ENCODE assay signal across 10 mouse cellular contexts in genomic region chr11:83065441-83066344, GRCm38 (mm10). TPM values are rescaled to one million over a fixed set of nuclear protein-coding genes. Genes with fewer than 3 reads are reported as not detected.
DNase-seq lines count a peak whose midpoint lies in the region; ATAC-seq and TF ChIP-seq lines count a peak whose summit lies in the region.
"Had no signal": no experiment of that assay in that cellular context is flagged by ENCODE, and none has a peak within 500 bp of the region (broad histone marks: within the 10 kb centered on the region; RNA-seq: fewer than 3 reads in every experiment).

No protein-coding gene starts in this region.

- no peaks in the 10 kb centered on the region for H3K27me3 ChIP-seq in forebrain, embryonic 10.5 days (ENCODE audit: poor library complexity, severe bottlenecking)
- no peaks in the 10 kb centered on the region for H3K27me3 ChIP-seq in forebrain, embryonic 13.5 days
- H3K27me3 ChIP-seq in lung, embryonic 16.5 days (ENCODE audit: control insufficient read depth, insufficient read depth, low read depth, low read length) = no peaks in the 10 kb centered on the region
- no peaks in the 10 kb centered on the region for H3K27me3 ChIP-seq in thymus, adult 2 months (ENCODE audit: control insufficient read depth, insufficient read depth, low read length)
- H3K27me3 ChIP-seq in hindbrain, embryonic 11.5 days (ENCODE audit: control insufficient read depth, insufficient read depth, low read length) = no peaks in the 10 kb centered on the region
- H3K27me3 ChIP-seq: midbrain, embryonic 12.5 days had no signal

- intact Hi-C loops in left cerebral cortex, postnatal 14 days (cut with DNase I) = no loop called here

- DNase-seq in forebrain, embryonic 10.5 days (ENCODE audit: extremely low spot score, low spot score) = no peak
- DNase-seq in lung, postnatal 10 days = no peak
- peak; percentile 53 for DNase-seq in thymus, adult 2 months
- DNase-seq in hindbrain, embryonic 11.5 days (ENCODE audit: low spot score) = no peak
- DNase-seq in left cerebral cortex, postnatal 14 days (ENCODE audit: low spot score in 2 of 2) = no peak
- DNase-seq: cerebellum, adult 8-10 months had no signal

- TF ChIP-seq POLR2A in thymus, adult 2 months (IDR thresholded peaks at IDR 0.05; ENCODE audit: control insufficient read depth, extremely low read depth, insufficient read depth, low read length, poor library complexity) = no peak

- no peak overlapping the region for H3K4me3 ChIP-seq in forebrain, embryonic 10.5 days
- H3K4me3 ChIP-seq in forebrain, embryonic 13.5 days = no peak overlapping the region
- peak overlapping the region; percentile 6 for H3K4me3 ChIP-seq in lung, embryonic 16.5 days (ENCODE audit: low read length)
- H3K4me3 ChIP-seq in thymus, adult 2 months (ENCODE audit: control insufficient read depth, insufficient read depth, low read length) = peak overlapping the region; percentile 57
- H3K4me3 ChIP-seq in hindbrain, embryonic 11.5 days (ENCODE audit: low read depth, low read length) = no peak overlapping the region
- H3K4me3 ChIP-seq: midbrain, embryonic 12.5 days had no signal

- H3K4me2 ChIP-seq in forebrain, embryonic 13.5 days = no peak overlapping the region
- no peak overlapping the region for H3K4me2 ChIP-seq in lung, embryonic 16.5 days (ENCODE audit: low read depth, low read length)
- no peak overlapping the region for H3K4me2 ChIP-seq in hindbrain, embryonic 11.5 days (replicated peaks; ENCODE audit: low read depth, low read length)
- H3K4me2 ChIP-seq: midbrain, embryonic 12.5 days had no signal

- no peak overlapping the region for H3K9ac ChIP-seq in forebrain, embryonic 13.5 days
- no peak overlapping the region for H3K9ac ChIP-seq in lung, embryonic 16.5 days (ENCODE audit: low read length)
- no peak overlapping the region for H3K9ac ChIP-seq in hindbrain, embryonic 11.5 days (ENCODE audit: low read depth, low read length)
- H3K9ac ChIP-seq: midbrain, embryonic 12.5 days had no signal

- no peaks in the 10 kb centered on the region for H3K9me3 ChIP-seq in forebrain, embryonic 10.5 days
- no peaks in the 10 kb centered on the region for H3K9me3 ChIP-seq in forebrain, embryonic 13.5 days (replicated peaks)
- H3K9me3 ChIP-seq in lung, embryonic 16.5 days (ENCODE audit: control insufficient read depth, low read length) = no peaks in the 10 kb centered on the region
- no peaks in the 10 kb centered on the region for H3K9me3 ChIP-seq in hindbrain, embryonic 11.5 days (ENCODE audit: control insufficient read depth, low read length)
- H3K9me3 ChIP-seq: midbrain, embryonic 12.5 days had no signal

- no peak for ATAC-seq in forebrain, embryonic 13.5 days
- ATAC-seq in lung, embryonic 16.5 days (ENCODE audit: low read depth) = no peak
- peak; percentile 10 for ATAC-seq in inflammation-experienced regulatory T-cells, adult 6 months
- no peak for ATAC-seq in hindbrain, embryonic 11.5 days (ENCODE audit: low FRiP score)

- H3K27ac ChIP-seq in forebrain, embryonic 10.5 days = 0 out of 2 replicates have a peak overlapping the region, but pooled peaks have one; percentile 40
- H3K27ac ChIP-seq in forebrain, embryonic 13.5 days = no peak overlapping the region
- H3K27ac ChIP-seq in lung, embryonic 16.5 days (ENCODE audit: low read length) = no peak overlapping the region
- H3K27ac ChIP-seq in thymus, adult 2 months (ENCODE audit: control insufficient read depth, insufficient read depth, low read length) = peak overlapping the region; percentile 98
- H3K27ac ChIP-seq in hindbrain, embryonic 11.5 days (ENCODE audit: low read depth, low read length) = no peak overlapping the region
- H3K27ac ChIP-seq: midbrain, embryonic 12.5 days had no signal

- 20% methylated on average over 6 of the region's 6 CpGs for WGBS in forebrain, embryonic 10.5 days
- WGBS in forebrain, embryonic 13.5 days = 17% methylated on average over 6 of the region's 6 CpGs
- WGBS in lung, embryonic 16.5 days = 14% methylated on average over 6 of the region's 6 CpGs
- 15% methylated on average over 6 of the region's 6 CpGs for WGBS in thymus, adult 2 months
- 33% methylated on average over 6 of the region's 6 CpGs for WGBS in hindbrain, embryonic 11.5 days

- peaks cover 31% of the 10 kb centered on the region for H3K4me1 ChIP-seq in forebrain, embryonic 10.5 days
- H3K4me1 ChIP-seq in forebrain, embryonic 13.5 days = peaks cover 8% of the 10 kb centered on the region; the same call in 1 of the 2 replicates
- H3K4me1 ChIP-seq in lung, embryonic 16.5 days (replicated peaks; ENCODE audit: control insufficient read depth, insufficient read depth, low read length) = no peaks in the 10 kb centered on the region
- H3K4me1 ChIP-seq in thymus, adult 2 months (replicated peaks; ENCODE audit: control insufficient read depth, insufficient read depth, low read length) = peaks cover 15% of the 10 kb centered on the region
- no peaks in the 10 kb centered on the region for H3K4me1 ChIP-seq in hindbrain, embryonic 11.5 days (replicated peaks; ENCODE audit: control insufficient read depth, insufficient read depth, low read length)

- no peaks in the 10 kb centered on the region for H3K36me3 ChIP-seq in forebrain, embryonic 10.5 days (replicated peaks)
- no peaks in the 10 kb centered on the region for H3K36me3 ChIP-seq in forebrain, embryonic 13.5 days (ENCODE audit: poor library complexity, severe bottlenecking)
- H3K36me3 ChIP-seq in lung, embryonic 16.5 days (ENCODE audit: control insufficient read depth, insufficient read depth, low read length) = no peaks in the 10 kb centered on the region
- peaks cover 29% of the 10 kb centered on the region for H3K36me3 ChIP-seq in thymus, adult 2 months (ENCODE audit: control insufficient read depth, insufficient read depth, low read length)
- H3K36me3 ChIP-seq in hindbrain, embryonic 11.5 days (ENCODE audit: control insufficient read depth, insufficient read depth, low read length) = no peaks in the 10 kb centered on the region
- H3K36me3 ChIP-seq: midbrain, embryonic 12.5 days had no signal

- no peak for TF ChIP-seq CTCF in thymus, adult 2 months (IDR thresholded peaks at IDR 0.05; ENCODE audit: borderline replicate concordance, control insufficient read depth, extremely low read depth, insufficient read depth, low read length, poor library complexity)

RNA-seq across cellular contexts. Expression of gene Slfn2, which starts 0.8 kb away (rescaled TPM):
- 1.1 and 1.3 TPM in 2 replicates for polyA plus RNA-seq in forebrain, embryonic 10.5 days (2016; fragmentation: Nextera tagmentation; extraction: Ambion mirVana)
- polyA plus RNA-seq in forebrain, embryonic 13.5 days (2015; fragmentation: Nextera tagmentation; extraction: Ambion mirVana) = 0.28 and 0.61 TPM in 2 replicates
- 7.5 and 8.2 TPM in 2 replicates for polyA plus RNA-seq in lung, embryonic 16.5 days (2015; fragmentation: Nextera tagmentation; extraction: Ambion mirVana)
- 100 to 1,000 TPM; 817 to 952 (median 818) TPM for polyA plus RNA-seq in inflammation-experienced regulatory T-cells, adult 6 months (2017; shearing (Covaris generic))
- polyA plus RNA-seq in thymus, adult 2 months (2012; rRNA removed) = 40.6 and 44.7 TPM in 2 replicates
- polyA plus RNA-seq in hindbrain, embryonic 11.5 days (2014; fragmentation: Nextera tagmentation; extraction: Ambion mirVana) = 1.5 and 1.6 TPM in 2 replicates
- total RNA-seq in left cerebral cortex, postnatal 14 days (2021) = 1 to 10 TPM in 1 of 2 experiments, under 1 TPM in 1; 0.78 to 1.3 TPM

RNA-seq across cellular contexts. Expression of gene Slfn8, which starts 45.1 kb away (rescaled TPM):
- polyA plus RNA-seq in forebrain, embryonic 10.5 days (2016; fragmentation: Nextera tagmentation; extraction: Ambion mirVana) = 0.07 and 0.10 TPM in 2 replicates
- 0.09 and 0.17 TPM in 2 replicates for polyA plus RNA-seq in forebrain, embryonic 13.5 days (2015; fragmentation: Nextera tagmentation; extraction: Ambion mirVana)
- 0.49 and 0.89 TPM in 2 replicates for polyA plus RNA-seq in lung, embryonic 16.5 days (2015; fragmentation: Nextera tagmentation; extraction: Ambion mirVana)
- 10 to 100 TPM; 52.4 to 79.0 (median 67.6) TPM for polyA plus RNA-seq in inflammation-experienced regulatory T-cells, adult 6 months (2017; shearing (Covaris generic))
- 4.0 and 4.2 TPM in 2 replicates for polyA plus RNA-seq in thymus, adult 2 months (2012; rRNA removed)
- polyA plus RNA-seq in hindbrain, embryonic 11.5 days (2014; fragmentation: Nextera tagmentation; extraction: Ambion mirVana) = 0.28 TPM in 2 replicates
- under 1 TPM; 0.36 to 0.62 TPM for total RNA-seq in left cerebral cortex, postnatal 14 days (2021)

RNA-seq across cellular contexts. Expression of gene Slfn1, which starts 51.0 kb away (rescaled TPM):
- not detected in 2 replicates for polyA plus RNA-seq in forebrain, embryonic 10.5 days (2016; fragmentation: Nextera tagmentation; extraction: Ambion mirVana)
- polyA plus RNA-seq in forebrain, embryonic 13.5 days (2015; fragmentation: Nextera tagmentation; extraction: Ambion mirVana) = not detected in 2 replicates
- polyA plus RNA-seq in lung, embryonic 16.5 days (2015; fragmentation: Nextera tagmentation; extraction: Ambion mirVana) = 0.75 and 0.84 TPM in 2 replicates
- 100 to 1,000 TPM; 143 to 239 (median 228) TPM for polyA plus RNA-seq in inflammation-experienced regulatory T-cells, adult 6 months (2017; shearing (Covaris generic))
- 16.3 and 24.3 TPM in 2 replicates for polyA plus RNA-seq in thymus, adult 2 months (2012; rRNA removed)
- polyA plus RNA-seq in hindbrain, embryonic 11.5 days (2014; fragmentation: Nextera tagmentation; extraction: Ambion mirVana) = not detected in 2 replicates
- total RNA-seq in left cerebral cortex, postnatal 14 days (2021) = not detected
- polyA plus RNA-seq: midbrain, embryonic 12.5 days had no signal

Comparison
In these comparisons a context has a peak if more than half of its experiments do, and no peak if none do; other contexts are left out.
1. H3K27ac ChIP-seq: peak in forebrain, embryonic 10.5 days (single experiment) and thymus, adult 2 months (single experiment); none in forebrain, embryonic 13.5 days (single experiment), lung, embryonic 16.5 days (single experiment) and hindbrain, embryonic 11.5 days (single experiment).
2. H3K4me3 ChIP-seq: peak in lung, embryonic 16.5 days (single experiment) and thymus, adult 2 months (single experiment); none in forebrain, embryonic 10.5 days (single experiment), forebrain, embryonic 13.5 days (single experiment) and hindbrain, embryonic 11.5 days (single experiment).
3. RNA of gene Slfn2, which starts 0.8 kb away (polyA plus RNA-seq): 817 to 952 TPM in inflammation-experienced regulatory T-cells, adult 6 months; 40.6 to 44.7 TPM in thymus, adult 2 months, 7.5 to 8.2 TPM in lung, embryonic 16.5 days, 1.5 to 1.6 TPM in hindbrain, embryonic 11.5 days, 1.1 to 1.3 TPM in forebrain, embryonic 10.5 days and 0.28 to 0.61 TPM in forebrain, embryonic 13.5 days; every median in the first group is over 10 times any median in the second.
4. RNA of gene Slfn8, which starts 45.1 kb away (polyA plus RNA-seq): 52.4 to 79.0 TPM in inflammation-experienced regulatory T-cells, adult 6 months; 4.0 to 4.2 TPM in thymus, adult 2 months, 0.49 to 0.89 TPM in lung, embryonic 16.5 days, 0.28 TPM in hindbrain, embryonic 11.5 days, 0.09 to 0.17 TPM in forebrain, embryonic 13.5 days and 0.07 to 0.10 TPM in forebrain, embryonic 10.5 days; every median in the first group is over 10 times any median in the second.